Mouse (Mus musculus) naive thymus-derived CD4-positive, alpha-beta T cell, adult 2 months (primary cell): Measurements from ENCODE around the gene Las1l.

Source experiments
- DNase-seq: peaks from one replicate; pipeline ENCODE4 v3.0.0-alpha.2; 2011; ENCODE audit warnings: low read depth

The Las1l gene

GRCm38 (mm10) chrX:95956497-95957293, at the start of gene Las1l:
Gene Las1l (minus strand): TSS chrX:95956962.
- peak; percentile 93 for DNase-seq

- DNase-seq: peak; percentile 40
These were observed 49.6 kb upstream of the Las1l start for GRCm38 (mm10) chrX:96006395-96006794.

GRCm38 (mm10) chrX:95999601-96000000, 42.8 kb upstream of the Las1l start:
- DNase-seq: peak; percentile 52

GRCm38 (mm10) chrX:95993206-95993605, 36.4 kb upstream of the Las1l start:
- DNase-seq: no peak

- DNase-seq: no peak
These were observed 13.2 kb upstream of the Las1l start for GRCm38 (mm10) chrX:95969936-95970335.

GRCm38 (mm10) chrX:95969116-95969515, 12.4 kb upstream of the Las1l start:
- no peak for DNase-seq

- peak; percentile 88 for DNase-seq
These were observed 11.8 kb upstream of the Las1l start for GRCm38 (mm10) chrX:95968594-95968965.

GRCm38 (mm10) chrX:95967847-95968593, 11.3 kb upstream of the Las1l start:
- peak; percentile 69 for DNase-seq

- DNase-seq: no peak
These were observed 8.3 kb upstream of the Las1l start for GRCm38 (mm10) chrX:95965036-95965435.

GRCm38 (mm10) chrX:95963366-95963765, 6.6 kb upstream of the Las1l start:
- DNase-seq: no peak

- DNase-seq: peak; percentile 26
These were observed 699 bp upstream of the Las1l start for GRCm38 (mm10) chrX:95957461-95957860.

GRCm38 (mm10) chrX:95950776-95951175, 6.0 kb downstream of the Las1l start:
- peak; percentile 57 for DNase-seq

GRCm38 (mm10) chrX:95948135-95948534, 8.6 kb downstream of the Las1l start:
- no peak for DNase-seq

GRCm38 (mm10) chrX:95945496-95945895, 11.3 kb downstream of the Las1l start:
- DNase-seq: no peak

- DNase-seq: no peak
These were observed 21.3 kb downstream of the Las1l start for GRCm38 (mm10) chrX:95935481-95935880.

- DNase-seq: no peak
These were observed 54.0 kb downstream of the Las1l start for GRCm38 (mm10) chrX:95902716-95903115.
